Mouse (Mus musculus) ES-E14 (cell line): ENCODE data around the gene Uap1l1.

ENCODE experiments used
- CHD2 ChIP-seq: IDR thresholded peaks from 2 replicates; pipeline ENCODE4 v1.6.1; 2014; ENCODE audit warnings: mild to moderate bottlenecking, low read depth, low read length, inconsistent platforms
- HCFC1 ChIP-seq: IDR thresholded peaks from 2 replicates; pipeline ENCODE4 v1.6.1; 2012; ENCODE audit warnings: low read length, inconsistent platforms, borderline replicate concordance; ENCODE audit not compliant: insufficient read depth
- MAFK ChIP-seq: IDR thresholded peaks from 2 replicates; pipeline ENCODE4 v1.6.1; 2014; ENCODE audit warnings: mild to moderate bottlenecking, low read depth, low read length, inconsistent platforms; ENCODE audit not compliant: insufficient read depth
- ZC3H11A ChIP-seq: IDR thresholded peaks from 2 replicates; pipeline ENCODE4 v1.6.1; 2012; ENCODE audit warnings: low read depth, mild to moderate bottlenecking, inconsistent platforms, low read length, borderline replicate concordance
- ZNF384 ChIP-seq: IDR thresholded peaks from 2 replicates; pipeline ENCODE4 v1.6.1; 2012; ENCODE audit warnings: low read depth, low read length, inconsistent platforms

- TF ChIP-seq MAFK (no peak), HCFC1 (no peak), CHD2 (no peak), ZNF384 (no peak), ZC3H11A (no peak)
These were observed 27.2 kb downstream of the Uap1l1 start for GRCm38 (mm10) chr2:25338303-25338702.
